Mouse (Mus musculus): ENCODE results near the gene Arid5b. TPM values are rescaled to one million over a fixed set of nuclear protein-coding genes. Genes with fewer than 3 reads are reported as not detected.

Gene Arid5b
- polyA plus RNA-seq, 1 experiment from 2014 or later, result 12.6 TPM

DNA sequence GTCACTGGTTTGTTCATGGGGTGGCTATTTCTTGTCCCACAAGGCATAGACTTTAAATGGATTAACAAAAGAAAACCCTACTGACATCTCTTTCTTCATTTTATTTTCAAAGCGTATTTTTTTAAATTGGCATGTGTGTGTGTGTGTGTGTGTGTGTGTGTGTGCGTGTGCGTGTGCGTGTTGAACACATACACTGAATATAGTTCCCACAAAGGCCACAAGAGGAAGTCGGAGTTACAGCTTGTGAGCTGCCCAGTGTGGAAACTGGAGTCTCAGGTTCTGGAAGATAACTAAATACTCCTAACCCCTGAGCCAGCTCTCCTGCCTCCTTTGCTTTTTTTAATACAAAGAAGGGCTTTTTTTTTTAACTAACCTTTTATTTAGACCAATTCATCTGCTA, 203.4 kb downstream of the Arid5b start:
- Histone ChIP-seq H3K4me3 (no peak overlapping the region), H3K4me2 (no peak overlapping the region)

DNA sequence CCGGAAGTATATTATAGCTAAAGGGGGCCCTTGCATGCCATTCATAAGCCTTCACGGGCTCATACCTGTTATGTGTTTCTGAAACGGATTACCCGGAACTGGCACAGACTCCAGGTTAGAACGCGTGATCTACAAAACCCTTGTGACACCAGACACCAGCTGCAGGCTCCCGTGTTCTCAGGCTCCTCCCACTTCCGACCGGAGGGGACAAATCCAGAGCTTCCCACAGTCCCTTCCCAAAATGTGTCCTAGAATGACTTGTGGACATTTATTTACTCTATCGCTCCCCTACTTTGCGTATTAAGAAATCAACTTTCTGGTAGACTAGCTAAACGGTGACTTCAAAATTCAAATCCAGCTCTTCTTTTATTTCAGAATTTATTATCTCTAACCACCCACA, 204.2 kb downstream of the Arid5b start:
- Histone ChIP-seq H3K36me3 (ENCODE audit: poor library complexity, severe bottlenecking) (no peaks in the 10 kb centered on the region), H3K4me1 (no peaks in the 10 kb centered on the region), H3K27ac (no peak overlapping the region), H3K9me3 (replicated peaks) (no peaks in the 10 kb centered on the region), H3K27me3 (no peaks in the 10 kb centered on the region), H3K4me2 (no peak overlapping the region), H3K4me3 (no peak overlapping the region), H3K9ac (no peak overlapping the region)
- 92% methylated on average over 12 of the region's 12 CpGs for WGBS
- no peak for ATAC-seq

More for the DNA sequence above, 203.4 kb downstream of the Arid5b start:
- no peaks in the 10 kb centered on the region for H3K27me3 ChIP-seq
- ATAC-seq, result no peak
- no peaks in the 10 kb centered on the region for H3K4me1 ChIP-seq
- H3K36me3 ChIP-seq (ENCODE audit: poor library complexity, severe bottlenecking), result no peaks in the 10 kb centered on the region
- WGBS, result 88% methylated on average over 5 of the region's 5 CpGs
- no peak overlapping the region for H3K27ac ChIP-seq
- no peak overlapping the region for H3K9ac ChIP-seq
- H3K9me3 ChIP-seq (replicated peaks), result no peaks in the 10 kb centered on the region

DNA sequence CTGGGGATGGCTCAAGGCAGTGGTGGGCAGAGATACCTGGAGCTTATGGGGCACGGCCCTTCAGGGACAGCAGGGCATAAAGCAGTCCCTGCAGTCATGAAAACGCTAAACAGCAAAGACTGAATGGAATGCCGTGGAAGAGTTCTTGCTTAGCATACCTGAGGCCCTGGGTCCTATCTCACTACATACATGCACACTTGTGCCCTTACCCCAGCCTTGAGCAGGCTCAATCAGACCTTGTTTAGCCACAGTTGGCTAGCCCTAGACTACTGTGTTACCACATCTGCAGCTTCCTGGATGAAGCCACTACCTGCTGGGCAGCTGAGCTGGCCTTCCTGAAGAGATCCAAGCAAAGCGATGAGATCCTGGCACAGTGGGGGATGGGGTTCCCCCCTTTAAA, 205.9 kb downstream of the Arid5b start:
- Histone ChIP-seq H3K4me3 (no peak overlapping the region), H3K27me3 (no peaks in the 10 kb centered on the region), H3K9ac (no peak overlapping the region), H3K4me2 (no peak overlapping the region), H3K36me3 (ENCODE audit: poor library complexity, severe bottlenecking) (no peaks in the 10 kb centered on the region), H3K9me3 (replicated peaks) (no peaks in the 10 kb centered on the region), H3K27ac (no peak overlapping the region), H3K4me1 (no peaks in the 10 kb centered on the region)
- ATAC-seq, result no peak
- WGBS, result 95% methylated on average over 4 of the region's 4 CpGs

DNA sequence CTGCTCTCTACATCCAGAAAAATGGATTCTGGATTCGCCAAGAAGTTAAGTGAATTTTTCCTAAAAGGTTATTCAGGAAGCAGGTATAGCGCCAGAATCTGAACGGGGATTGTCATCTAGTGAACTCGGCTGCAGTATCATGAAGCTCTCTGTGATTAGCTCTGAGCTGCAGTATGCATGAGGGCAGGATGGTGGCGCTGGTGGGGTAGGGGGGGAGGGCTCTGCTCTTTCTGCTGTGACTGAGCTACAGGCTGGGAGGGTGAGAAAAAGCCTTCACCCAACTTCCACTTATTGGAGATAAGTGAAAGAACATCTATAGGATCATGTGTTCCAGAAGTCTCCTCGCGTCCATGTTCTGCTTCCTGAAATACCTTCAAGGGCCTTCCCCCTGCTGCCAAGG, 207.5 kb downstream of the Arid5b start:
- Histone ChIP-seq H3K4me2 (no peak overlapping the region), H3K9ac (no peak overlapping the region), H3K9me3 (replicated peaks) (no peaks in the 10 kb centered on the region), H3K27me3 (no peaks in the 10 kb centered on the region), H3K27ac (no peak overlapping the region), H3K36me3 (ENCODE audit: poor library complexity, severe bottlenecking) (no peaks in the 10 kb centered on the region), H3K4me1 (no peaks in the 10 kb centered on the region), H3K4me3 (no peak overlapping the region)
- 86% methylated on average over 7 of the region's 7 CpGs for WGBS
- no peak for ATAC-seq

DNA sequence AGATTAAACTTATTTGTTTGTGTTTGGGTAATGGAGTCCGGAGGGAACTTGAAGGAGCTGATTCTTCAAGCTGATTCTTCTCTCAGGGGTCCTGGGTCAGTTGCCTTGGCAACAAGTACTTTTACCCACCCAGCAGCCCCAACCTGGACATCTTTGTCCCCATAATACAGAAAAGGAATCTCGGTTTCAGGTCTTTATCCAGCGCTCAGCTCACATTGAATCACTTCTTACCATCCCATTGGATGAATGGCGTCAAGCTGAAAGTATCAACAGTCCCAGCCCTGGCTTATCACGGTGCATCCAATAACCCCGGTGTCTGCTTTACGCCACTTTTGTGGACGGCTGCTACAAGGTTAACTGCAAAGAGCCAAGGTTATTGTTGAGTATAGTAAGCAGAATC, 210.1 kb downstream of the Arid5b start:
- no peak overlapping the region for H3K4me3 ChIP-seq
- ATAC-seq, result no peak
- no peak overlapping the region for H3K9ac ChIP-seq
- peaks cover 15% of the 10 kb centered on the region for H3K4me1 ChIP-seq
- H3K4me2 ChIP-seq, result no peak overlapping the region
- WGBS, result 75% methylated on average over 8 of the region's 8 CpGs
- H3K9me3 ChIP-seq (replicated peaks), result no peaks in the 10 kb centered on the region
- no peaks in the 10 kb centered on the region for H3K27me3 ChIP-seq
- no peaks in the 10 kb centered on the region for H3K36me3 ChIP-seq (ENCODE audit: poor library complexity, severe bottlenecking)
- H3K27ac ChIP-seq, result no peak overlapping the region

DNA sequence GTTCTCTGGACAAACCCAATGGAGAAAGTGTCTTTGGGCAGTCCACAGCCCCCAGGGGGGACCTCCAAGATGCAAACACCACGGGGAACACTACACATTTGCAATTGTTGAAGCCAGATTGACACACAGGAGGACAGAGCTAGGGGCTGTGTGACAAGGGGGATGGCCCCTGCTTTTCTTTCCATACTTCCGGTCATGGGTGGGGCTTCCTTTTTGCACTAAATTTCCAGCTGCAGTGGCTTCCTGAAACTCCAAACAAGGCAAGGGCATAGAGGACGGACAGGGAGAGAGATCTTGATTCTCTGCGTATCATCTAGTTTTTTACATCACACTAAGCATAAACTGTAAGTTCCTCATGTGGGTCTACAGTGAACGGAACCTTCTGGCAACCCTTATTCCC, 210.6 kb downstream of the Arid5b start:
- WGBS, result 82% methylated on average over 5 of the region's 5 CpGs
- H3K4me3 ChIP-seq, result no peak overlapping the region
- no peaks in the 10 kb centered on the region for H3K27me3 ChIP-seq
- no peaks in the 10 kb centered on the region for H3K9me3 ChIP-seq (replicated peaks)
- ATAC-seq, result no peak
- peaks cover 15% of the 10 kb centered on the region for H3K4me1 ChIP-seq
- no peak overlapping the region for H3K9ac ChIP-seq
- no peaks in the 10 kb centered on the region for H3K36me3 ChIP-seq (ENCODE audit: poor library complexity, severe bottlenecking)
- H3K4me2 ChIP-seq, result no peak overlapping the region
- no peak overlapping the region for H3K27ac ChIP-seq

DNA sequence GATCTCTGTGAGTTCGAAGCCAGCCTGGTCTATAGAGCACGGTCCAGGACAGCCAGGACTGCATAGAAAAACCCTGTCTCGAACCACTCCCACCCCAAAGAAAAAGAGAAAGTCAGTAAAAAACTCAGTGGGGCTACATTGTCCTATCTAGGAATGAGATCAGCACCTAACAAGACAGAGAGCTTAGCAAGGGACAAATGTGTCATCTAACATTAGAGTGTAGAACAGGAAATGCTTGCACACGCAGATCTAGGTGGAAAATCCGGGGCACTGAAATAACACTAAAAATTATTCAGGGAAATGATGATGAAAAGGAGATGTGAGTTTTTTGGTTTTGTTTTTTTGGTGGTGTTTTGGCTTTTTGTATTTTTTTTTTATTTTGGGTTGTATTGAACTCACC, 212.4 kb downstream of the Arid5b start:
- no peaks in the 10 kb centered on the region for H3K27me3 ChIP-seq
- H3K4me1 ChIP-seq, result peaks cover 17% of the 10 kb centered on the region
- no peak for ATAC-seq
- no peak overlapping the region for H3K27ac ChIP-seq
- H3K4me3 ChIP-seq, result no peak overlapping the region
- no peak overlapping the region for H3K9ac ChIP-seq
- H3K36me3 ChIP-seq (ENCODE audit: poor library complexity, severe bottlenecking), result no peaks in the 10 kb centered on the region
- 96% methylated on average over 5 of the region's 5 CpGs for WGBS
- no peak overlapping the region for H3K4me2 ChIP-seq
- H3K9me3 ChIP-seq (replicated peaks), result no peaks in the 10 kb centered on the region

DNA sequence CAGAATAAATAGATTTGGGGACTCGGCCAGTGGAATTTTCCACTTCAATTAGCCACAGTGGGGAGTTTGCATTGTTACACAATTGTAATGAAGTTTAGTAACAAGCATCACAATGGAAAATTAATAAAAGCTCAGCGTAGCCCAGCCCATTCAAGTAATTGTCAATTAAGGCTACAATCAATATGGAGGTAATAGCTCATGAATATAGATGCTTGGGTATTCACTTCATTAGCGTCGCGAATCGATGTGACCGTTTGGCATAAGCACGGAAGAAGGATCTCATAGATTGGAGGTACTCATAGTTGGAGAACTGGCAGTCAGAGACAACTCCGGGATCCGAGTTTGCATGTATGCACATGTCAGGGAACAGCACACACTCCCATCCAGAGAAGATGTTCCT, 214.0 kb downstream of the Arid5b start:
- H3K4me2 ChIP-seq, result peak overlapping the region; percentile 40
- 3% methylated on average over 10 of the region's 10 CpGs for WGBS
- H3K4me3 ChIP-seq, result no peak overlapping the region
- peak; percentile 50; the same call in 1 of the 2 replicates for ATAC-seq
- no peak overlapping the region for H3K27ac ChIP-seq
- no peaks in the 10 kb centered on the region for H3K27me3 ChIP-seq
- peaks cover 23% of the 10 kb centered on the region for H3K4me1 ChIP-seq
- no peaks in the 10 kb centered on the region for H3K36me3 ChIP-seq (ENCODE audit: poor library complexity, severe bottlenecking)
- H3K9ac ChIP-seq, result no peak overlapping the region
- no peaks in the 10 kb centered on the region for H3K9me3 ChIP-seq (replicated peaks)

DNA sequence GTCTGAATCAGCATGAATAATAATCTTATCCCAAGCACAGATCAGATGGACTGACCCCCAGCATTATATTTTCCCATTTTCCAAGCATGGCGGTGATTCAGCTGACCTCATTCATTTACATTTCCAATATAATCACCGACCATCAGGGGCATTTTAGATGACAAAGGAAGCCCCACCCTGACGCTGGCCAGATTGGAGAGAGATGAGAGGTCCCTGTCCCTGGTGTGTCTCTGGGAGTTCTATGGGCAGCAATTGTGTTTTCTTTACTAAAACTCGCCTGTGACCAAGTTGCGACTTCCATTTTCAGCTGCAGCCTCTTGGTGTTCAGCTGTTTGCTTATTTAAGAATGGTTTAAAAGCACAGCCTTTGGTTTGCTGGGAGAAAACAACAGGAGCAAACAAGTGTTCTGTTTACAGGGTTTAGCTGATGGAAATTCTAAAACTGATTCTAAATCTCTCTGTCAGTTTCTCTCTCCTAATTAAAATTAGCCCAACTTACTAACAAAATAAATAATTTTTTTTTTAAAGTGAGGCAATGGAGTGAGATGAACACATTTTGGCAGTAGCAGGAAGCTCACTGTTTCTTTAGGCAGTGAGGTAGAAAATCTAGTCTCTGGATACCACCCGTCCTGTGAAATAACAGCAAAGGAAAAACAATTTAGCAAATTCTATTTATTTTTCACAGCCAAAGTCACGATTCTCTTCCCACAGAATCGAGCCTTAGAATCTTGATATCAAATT, 214.6 kb downstream of the Arid5b start:
- Histone ChIP-seq H3K36me3 (ENCODE audit: poor library complexity, severe bottlenecking) (no peaks in the 10 kb centered on the region), H3K9me3 (replicated peaks) (no peaks in the 10 kb centered on the region), H3K4me2 (peak overlapping the region; percentile 40), H3K27ac (peak overlapping the region; percentile 59; the same call in 1 of the 2 replicates), H3K9ac (no peak overlapping the region), H3K27me3 (no peaks in the 10 kb centered on the region), H3K4me1 (peaks cover 23% of the 10 kb centered on the region), H3K4me3 (0 out of 2 replicates have a peak overlapping the region, but pooled peaks have one; percentile 6)
- 8% methylated on average over 8 of the region's 8 CpGs for WGBS
- ATAC-seq, result no peak

DNA sequence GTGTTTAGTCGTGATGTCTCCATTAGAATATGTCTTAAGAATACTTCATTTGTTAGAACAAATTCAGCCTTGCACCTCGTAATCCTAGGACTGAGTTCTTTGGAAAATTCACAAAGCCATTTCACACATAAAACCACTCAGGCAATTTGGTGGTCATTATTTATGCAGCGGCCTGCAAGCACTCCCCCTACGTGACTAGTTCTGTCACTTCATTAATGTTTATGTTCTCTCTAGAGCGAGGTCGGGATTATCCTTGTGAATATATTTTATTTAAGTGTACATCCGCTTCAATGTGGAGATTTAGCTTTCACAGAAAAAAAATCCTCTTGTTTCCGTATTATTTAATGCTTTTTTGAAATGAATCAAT, 217.3 kb downstream of the Arid5b start:
- H3K4me1 ChIP-seq, result peaks cover 23% of the 10 kb centered on the region
- no peak for ATAC-seq
- H3K27ac ChIP-seq, result no peak overlapping the region
- H3K4me3 ChIP-seq, result no peak overlapping the region
- H3K36me3 ChIP-seq (ENCODE audit: poor library complexity, severe bottlenecking), result no peaks in the 10 kb centered on the region
- no peak overlapping the region for H3K9ac ChIP-seq
- H3K4me2 ChIP-seq, result no peak overlapping the region
- no peaks in the 10 kb centered on the region for H3K9me3 ChIP-seq (replicated peaks)
- H3K27me3 ChIP-seq, result no peaks in the 10 kb centered on the region
- WGBS, result 39% methylated on average over 8 of the region's 8 CpGs

DNA sequence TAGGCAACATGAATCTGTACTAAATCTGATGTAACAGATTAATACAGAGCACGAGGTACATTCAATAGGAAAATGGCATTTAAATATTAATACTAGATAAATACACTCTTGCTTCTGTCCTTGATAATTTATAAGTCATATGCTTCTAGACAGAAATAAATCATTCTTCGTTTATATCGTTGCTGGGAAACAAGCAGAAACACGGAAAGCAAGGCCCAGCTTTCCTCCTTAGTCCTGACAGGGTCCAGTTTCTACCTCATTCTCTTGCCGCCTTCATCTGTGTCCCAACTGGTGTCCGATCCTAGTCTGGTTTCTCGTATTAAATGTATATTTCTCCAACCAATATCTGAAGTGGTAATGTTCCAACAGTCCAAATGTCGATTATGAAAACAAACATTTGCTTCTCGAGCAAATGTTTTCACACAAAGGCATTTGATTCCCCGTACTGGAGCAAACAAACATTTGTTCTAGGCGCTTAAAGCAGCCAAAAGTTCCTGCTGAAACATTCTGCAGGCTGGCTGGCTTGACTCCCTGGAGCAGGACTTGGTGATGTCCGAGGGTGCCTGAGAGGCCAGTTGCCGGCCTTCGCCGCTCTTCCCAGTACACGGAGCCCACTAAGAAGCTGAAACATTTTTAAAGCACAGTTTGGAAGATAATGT, 217.8 kb downstream of the Arid5b start:
- WGBS, result 59% methylated on average over 16 of the region's 16 CpGs
- peaks cover 23% of the 10 kb centered on the region for H3K4me1 ChIP-seq
- no peak overlapping the region for H3K4me2 ChIP-seq
- H3K9me3 ChIP-seq (replicated peaks), result no peaks in the 10 kb centered on the region
- no peak overlapping the region for H3K9ac ChIP-seq
- no peaks in the 10 kb centered on the region for H3K27me3 ChIP-seq
- no peak overlapping the region for H3K27ac ChIP-seq
- no peak overlapping the region for H3K4me3 ChIP-seq
- H3K36me3 ChIP-seq (ENCODE audit: poor library complexity, severe bottlenecking), result no peaks in the 10 kb centered on the region
- ATAC-seq, result no peak

DNA sequence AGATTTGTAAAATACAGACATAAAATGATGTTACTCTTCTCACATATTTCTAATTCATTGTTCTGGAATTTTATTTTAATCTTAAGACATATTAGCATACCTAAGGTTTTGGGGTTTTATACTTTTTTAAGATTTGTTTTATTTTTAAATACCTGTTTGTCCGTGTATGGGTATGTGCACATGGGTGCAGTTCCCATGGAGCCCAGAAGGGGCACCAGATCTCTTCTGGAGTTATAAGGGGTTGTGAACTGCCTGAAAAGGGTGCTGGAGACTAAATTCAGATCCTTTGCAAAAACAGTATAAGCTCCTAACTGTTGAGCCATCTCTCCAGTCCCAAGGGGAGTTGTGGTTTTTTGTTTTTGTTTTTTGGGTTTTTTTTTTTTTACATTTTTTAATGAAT, 220.2 kb downstream of the Arid5b start:
- Histone ChIP-seq H3K4me1 (peaks cover 8% of the 10 kb centered on the region; the same call in 1 of the 2 replicates), H3K27me3 (no peaks in the 10 kb centered on the region), H3K4me3 (no peak overlapping the region), H3K36me3 (ENCODE audit: poor library complexity, severe bottlenecking) (no peaks in the 10 kb centered on the region), H3K9ac (no peak overlapping the region), H3K27ac (no peak overlapping the region), H3K9me3 (replicated peaks) (no peaks in the 10 kb centered on the region), H3K4me2 (no peak overlapping the region)
- ATAC-seq, result no peak
- WGBS, result 100% methylated on average over 1 of the region's 1 CpGs
